Mouse (Mus musculus): ENCODE results near the gene Acap2.

The Acap2 gene

GRCm38 (mm10) chr16:31200790-31201567 lies at the start of gene Acap2:
Gene Acap2 (minus strand): TSS chr16:31201245.
- in situ Hi-C loops (cut with MboI, MseI), result no loop called here

GRCm38 (mm10) chr16:31249401-31249800 lies 48.4 kb upstream of the Acap2 start:
- in situ Hi-C loops (cut with MboI, MseI), result no loop called here

GRCm38 (mm10) chr16:31248717-31249116 lies 47.7 kb upstream of the Acap2 start:
- in situ Hi-C loops (cut with MboI, MseI), result no loop called here

GRCm38 (mm10) chr16:31247442-31247841 lies 46.4 kb upstream of the Acap2 start:
- in situ Hi-C loops (cut with MboI, MseI), result no loop called here

GRCm38 (mm10) chr16:31244053-31244452 lies 43.0 kb upstream of the Acap2 start:
- in situ Hi-C loops (cut with MboI, MseI), result no loop called here

GRCm38 (mm10) chr16:31241433-31241832 lies 40.4 kb upstream of the Acap2 start:
- in situ Hi-C loops (cut with MboI, MseI), result no loop called here

GRCm38 (mm10) chr16:31240569-31240968 lies 39.5 kb upstream of the Acap2 start:
- in situ Hi-C loops (cut with MboI, MseI), result no loop called here

GRCm38 (mm10) chr16:31238281-31238680 lies 37.2 kb upstream of the Acap2 start:
- in situ Hi-C loops (cut with MboI, MseI), result no loop called here

GRCm38 (mm10) chr16:31235457-31236310 lies 34.6 kb upstream of the Acap2 start:
- in situ Hi-C loops (cut with MboI, MseI), result no loop called here

GRCm38 (mm10) chr16:31234808-31235456 lies 33.9 kb upstream of the Acap2 start:
- in situ Hi-C loops (cut with MboI, MseI), result no loop called here

GRCm38 (mm10) chr16:31234356-31234755 lies 33.3 kb upstream of the Acap2 start:
- in situ Hi-C loops (cut with MboI, MseI), result no loop called here

GRCm38 (mm10) chr16:31233541-31234339 lies 32.7 kb upstream of the Acap2 start:
- in situ Hi-C loops (cut with MboI, MseI), result no loop called here

GRCm38 (mm10) chr16:31233167-31233498 lies 32.1 kb upstream of the Acap2 start:
- in situ Hi-C loops (cut with MboI, MseI), result no loop called here

GRCm38 (mm10) chr16:31232491-31233166 lies 31.6 kb upstream of the Acap2 start:
- in situ Hi-C loops (cut with MboI, MseI), result no loop called here

GRCm38 (mm10) chr16:31231591-31231990 lies 30.5 kb upstream of the Acap2 start:
- in situ Hi-C loops (cut with MboI, MseI), result no loop called here

GRCm38 (mm10) chr16:31227746-31228145 lies 26.7 kb upstream of the Acap2 start:
- in situ Hi-C loops (cut with MboI, MseI), result no loop called here

GRCm38 (mm10) chr16:31215271-31215670 lies 14.2 kb upstream of the Acap2 start:
- in situ Hi-C loops (cut with MboI, MseI), result no loop called here

- in situ Hi-C loops (cut with MboI, MseI), result no loop called here
Measured at GRCm38 (mm10) chr16:31213463-31213862, 12.4 kb upstream of the Acap2 start.

- in situ Hi-C loops (cut with MboI, MseI), result no loop called here
Measured at GRCm38 (mm10) chr16:31211503-31211902, 10.5 kb upstream of the Acap2 start.

- in situ Hi-C loops (cut with MboI, MseI), result no loop called here
Measured at GRCm38 (mm10) chr16:31210453-31210852, 9.4 kb upstream of the Acap2 start.

GRCm38 (mm10) chr16:31209911-31210310 lies 8.9 kb upstream of the Acap2 start:
- in situ Hi-C loops (cut with MboI, MseI), result no loop called here

Measured in T-helper 1 cell (primary cell).